Mouse (Mus musculus): ENCODE measurements around the gene Tcf12. TPM values are rescaled to one million over a fixed set of nuclear protein-coding genes. Genes with fewer than 3 reads are reported as not detected.

The Tcf12 gene
- polyA plus RNA-seq, 1 experiment from 2014 or later, result 49.9 TPM

DNA sequence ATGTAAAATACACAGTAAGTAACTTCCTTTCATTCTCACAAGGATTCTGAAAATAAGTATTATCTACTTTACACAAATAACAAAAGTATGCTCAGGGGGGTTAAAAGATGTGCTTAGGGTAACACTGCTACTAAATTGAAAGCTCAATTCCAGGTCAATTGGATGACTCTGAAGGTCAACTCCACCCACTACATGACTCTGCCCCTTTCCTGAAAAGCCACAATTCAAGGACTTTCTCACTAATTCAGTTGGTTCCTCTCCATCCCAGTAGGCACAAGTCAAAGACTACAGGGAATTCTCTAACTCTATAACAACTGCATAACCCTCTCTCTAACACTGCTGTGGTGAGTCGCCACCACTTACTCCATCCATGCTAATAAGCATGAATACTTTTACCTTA, 8.2 kb downstream of the Tcf12 start:
- 100% methylated on average over 1 of the region's 1 CpGs for WGBS (ENCODE audit: missing documents)

GRCm38 (mm10) chr9:72099945-72100685, 11.6 kb downstream of the Tcf12 start:
- peaks cover 89% of the 10 kb centered on the region for H3K79me2 ChIP-seq (ENCODE audit: inconsistent target)
- WGBS (ENCODE audit: missing documents), result 92% methylated on average over 7 of the region's 7 CpGs
- no peak overlapping the region for H3K4me3 ChIP-seq (ENCODE audit: inconsistent target)
- H3K36me3 ChIP-seq (ENCODE audit: inconsistent target), result no peaks in the 10 kb centered on the region
- no peak overlapping the region for H3K27ac ChIP-seq

More for the DNA sequence above, 8.2 kb downstream of the Tcf12 start:
- no peaks in the 10 kb centered on the region for H3K36me3 ChIP-seq (ENCODE audit: inconsistent target)
- H3K27ac ChIP-seq, result no peak overlapping the region
- no peak overlapping the region for H3K4me3 ChIP-seq (ENCODE audit: inconsistent target)
- H3K79me2 ChIP-seq (ENCODE audit: inconsistent target), result peaks cover 94% of the 10 kb centered on the region

DNA sequence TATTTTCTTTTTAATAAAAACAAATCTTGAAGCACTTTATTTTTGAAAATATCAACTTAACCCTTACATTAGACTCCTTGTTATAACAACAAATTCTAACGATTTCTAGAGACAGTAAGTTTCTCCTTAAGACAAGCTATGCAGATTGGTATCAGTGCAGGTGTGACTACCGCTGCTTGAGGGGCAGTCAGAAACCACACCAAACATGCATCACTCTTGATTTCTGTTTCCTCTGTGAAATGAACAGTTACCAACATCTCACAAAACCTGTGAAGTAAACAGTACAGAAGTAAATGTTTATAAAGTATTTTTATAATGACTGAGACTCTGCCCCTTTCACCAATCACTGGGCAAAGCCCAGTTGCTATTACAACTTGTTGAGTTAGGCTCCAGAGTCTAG, 13.6 kb downstream of the Tcf12 start:
- H3K27ac ChIP-seq, result no peak overlapping the region
- WGBS (ENCODE audit: missing documents), result 67% methylated on average over 2 of the region's 2 CpGs
- H3K36me3 ChIP-seq (ENCODE audit: inconsistent target), result no peaks in the 10 kb centered on the region
- H3K79me2 ChIP-seq (ENCODE audit: inconsistent target), result peaks cover 91% of the 10 kb centered on the region
- H3K4me3 ChIP-seq (ENCODE audit: inconsistent target), result no peak overlapping the region

- H3K27ac ChIP-seq, result no peak overlapping the region
- H3K4me3 ChIP-seq (ENCODE audit: inconsistent target), result no peak overlapping the region
- WGBS (ENCODE audit: missing documents), result 36% methylated on average over 2 of the region's 2 CpGs
- H3K36me3 ChIP-seq (ENCODE audit: inconsistent target), result no peaks in the 10 kb centered on the region
- peaks cover 91% of the 10 kb centered on the region for H3K79me2 ChIP-seq (ENCODE audit: inconsistent target)
These were observed 14.6 kb downstream of the Tcf12 start for GRCm38 (mm10) chr9:72097083-72097482.

DNA sequence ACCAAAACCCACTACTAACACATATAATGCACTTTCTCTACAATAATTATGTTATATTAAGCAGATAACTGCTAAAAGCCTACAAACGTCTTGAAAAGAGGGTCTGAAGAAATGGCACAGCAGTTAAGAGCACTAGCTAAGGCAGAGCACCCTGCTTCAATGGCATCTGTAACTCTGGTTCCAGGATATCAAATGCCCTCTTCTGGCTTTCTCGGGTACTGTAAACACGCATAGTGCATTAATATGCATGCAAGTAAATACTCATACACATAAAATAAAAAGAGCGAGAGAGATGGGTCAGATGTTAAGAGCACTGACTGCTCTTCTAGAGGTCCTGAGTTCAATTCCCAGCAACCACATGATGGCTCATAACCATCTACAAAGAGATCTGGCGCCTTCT, 17.0 kb downstream of the Tcf12 start:
- H3K36me3 ChIP-seq (ENCODE audit: inconsistent target), result no peaks in the 10 kb centered on the region
- 91% methylated on average over 5 of the region's 5 CpGs for WGBS (ENCODE audit: missing documents)
- H3K79me2 ChIP-seq (ENCODE audit: inconsistent target), result peaks cover 94% of the 10 kb centered on the region
- H3K27ac ChIP-seq, result no peak overlapping the region
- H3K4me3 ChIP-seq (ENCODE audit: inconsistent target), result no peak overlapping the region

GRCm38 (mm10) chr9:72092191-72092590, 19.5 kb downstream of the Tcf12 start:
- Histone ChIP-seq H3K79me2 (ENCODE audit: inconsistent target) (peaks cover 92% of the 10 kb centered on the region), H3K4me3 (ENCODE audit: inconsistent target) (no peak overlapping the region), H3K27ac (no peak overlapping the region), H3K36me3 (ENCODE audit: inconsistent target) (no peaks in the 10 kb centered on the region)
- 100% methylated on average over 1 of the region's 1 CpGs for WGBS (ENCODE audit: missing documents)

DNA sequence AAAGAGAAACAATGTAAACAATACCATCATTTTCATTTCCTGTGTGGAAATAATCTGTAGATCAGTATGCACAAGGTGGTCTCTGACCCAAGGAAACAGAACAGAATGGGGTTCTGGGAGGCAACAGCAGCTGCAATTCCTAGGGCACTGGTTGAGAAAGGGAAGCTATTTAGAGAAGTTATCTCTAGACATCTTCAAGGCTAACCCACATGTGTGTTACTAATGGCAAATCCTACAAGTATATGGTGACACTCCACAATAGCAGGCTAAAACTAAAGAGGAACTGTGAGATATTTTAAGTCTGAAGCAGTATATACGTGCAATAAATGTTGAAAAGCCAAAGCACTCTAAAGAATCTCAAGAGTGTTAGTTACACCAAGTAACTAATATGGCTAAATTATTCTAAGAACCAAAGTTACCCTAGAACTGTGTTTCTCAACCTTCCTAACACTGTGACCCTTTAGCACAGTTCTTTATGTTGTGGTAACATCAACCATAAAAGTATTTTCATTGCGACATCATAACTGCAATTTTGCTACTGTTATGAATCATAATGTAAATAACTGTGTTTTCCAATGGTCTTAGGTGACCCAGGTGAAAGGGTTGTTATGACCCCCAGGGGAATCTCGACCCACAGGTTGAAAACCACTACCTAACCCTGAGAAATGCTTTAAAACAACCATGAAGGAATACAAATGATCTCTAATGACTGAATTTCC, 22.6 kb downstream of the Tcf12 start:
- no peak overlapping the region for H3K27ac ChIP-seq
- WGBS (ENCODE audit: missing documents), result 29% methylated on average over 3 of the region's 3 CpGs
- H3K79me2 ChIP-seq (ENCODE audit: inconsistent target), result peaks cover 93% of the 10 kb centered on the region
- H3K4me3 ChIP-seq (ENCODE audit: inconsistent target), result no peak overlapping the region
- no peaks in the 10 kb centered on the region for H3K36me3 ChIP-seq (ENCODE audit: inconsistent target)

DNA sequence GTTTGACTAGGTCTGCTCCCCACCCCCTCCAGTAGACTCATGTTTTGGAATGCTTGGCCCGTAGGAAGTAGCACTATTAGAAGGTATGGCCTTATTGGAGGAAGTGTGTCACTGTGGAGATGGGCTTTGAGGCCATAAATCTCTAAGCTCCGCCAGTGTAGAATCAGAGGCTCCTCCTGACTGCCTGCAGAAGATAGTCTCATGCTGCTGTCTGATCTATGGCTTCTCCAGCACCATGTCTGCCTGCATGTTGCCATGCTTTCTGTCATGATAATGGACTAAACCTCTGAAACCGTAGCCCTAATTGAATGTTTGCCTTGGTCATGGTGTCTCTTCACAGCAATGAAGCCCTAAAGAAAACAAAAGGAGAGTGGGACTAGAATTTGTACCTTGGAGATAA, 26.7 kb downstream of the Tcf12 start:
- 82% methylated on average over 3 of the region's 3 CpGs for WGBS (ENCODE audit: missing documents)
- Histone ChIP-seq H3K79me2 (ENCODE audit: inconsistent target) (peaks cover 90% of the 10 kb centered on the region), H3K36me3 (ENCODE audit: inconsistent target) (no peaks in the 10 kb centered on the region), H3K27ac (no peak overlapping the region), H3K4me3 (ENCODE audit: inconsistent target) (no peak overlapping the region)

DNA sequence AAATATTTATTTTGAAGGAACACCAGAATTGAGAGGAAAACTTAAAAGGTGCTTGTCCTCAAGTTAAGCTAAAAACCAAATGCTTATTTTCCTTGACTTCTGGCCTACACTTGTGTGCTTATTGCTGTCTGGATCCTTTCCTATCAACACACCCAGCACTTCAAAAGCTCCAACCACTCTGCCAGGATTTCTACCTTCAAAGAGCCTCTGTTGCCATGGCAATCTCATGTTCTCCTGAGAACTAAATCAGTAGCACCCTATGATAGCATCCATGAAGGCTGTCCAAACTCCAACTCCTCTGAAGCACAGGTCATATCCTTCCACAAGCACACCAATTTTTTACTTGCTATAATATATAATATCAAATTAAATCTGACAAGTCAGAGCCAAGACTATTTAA, 27.5 kb downstream of the Tcf12 start:
- Histone ChIP-seq H3K4me3 (ENCODE audit: inconsistent target) (no peak overlapping the region), H3K36me3 (ENCODE audit: inconsistent target) (no peaks in the 10 kb centered on the region), H3K79me2 (ENCODE audit: inconsistent target) (peaks cover 93% of the 10 kb centered on the region), H3K27ac (no peak overlapping the region)

GRCm38 (mm10) chr9:72076158-72076557, 35.5 kb downstream of the Tcf12 start:
- Histone ChIP-seq H3K79me2 (ENCODE audit: inconsistent target) (peaks cover 93% of the 10 kb centered on the region), H3K36me3 (ENCODE audit: inconsistent target) (no peaks in the 10 kb centered on the region), H3K27ac (no peak overlapping the region), H3K4me3 (ENCODE audit: inconsistent target) (no peak overlapping the region)

DNA sequence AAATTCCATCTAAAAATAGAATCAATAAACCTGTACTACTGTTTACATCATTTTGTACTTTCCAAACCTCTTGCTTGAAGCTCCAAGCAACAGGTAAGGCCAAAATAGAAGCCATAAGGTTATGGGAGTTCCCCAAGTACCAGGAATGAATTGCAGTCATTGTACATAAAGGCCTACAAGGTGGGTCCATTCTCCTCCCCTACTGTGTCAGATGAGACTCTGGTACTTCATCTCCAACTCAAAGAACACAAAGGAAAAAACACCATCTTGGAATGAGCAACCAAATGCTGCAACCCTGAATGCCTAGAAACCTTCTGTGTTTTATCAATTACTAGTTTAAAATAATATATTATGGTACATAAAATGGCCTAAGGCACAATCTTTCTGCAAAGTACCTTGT, 45.5 kb downstream of the Tcf12 start:
- H3K27ac ChIP-seq, result no peak overlapping the region
- peaks cover 37% of the 10 kb centered on the region for H3K79me2 ChIP-seq (ENCODE audit: inconsistent target)
- H3K4me3 ChIP-seq (ENCODE audit: inconsistent target), result no peak overlapping the region
- no peaks in the 10 kb centered on the region for H3K36me3 ChIP-seq (ENCODE audit: inconsistent target)

DNA sequence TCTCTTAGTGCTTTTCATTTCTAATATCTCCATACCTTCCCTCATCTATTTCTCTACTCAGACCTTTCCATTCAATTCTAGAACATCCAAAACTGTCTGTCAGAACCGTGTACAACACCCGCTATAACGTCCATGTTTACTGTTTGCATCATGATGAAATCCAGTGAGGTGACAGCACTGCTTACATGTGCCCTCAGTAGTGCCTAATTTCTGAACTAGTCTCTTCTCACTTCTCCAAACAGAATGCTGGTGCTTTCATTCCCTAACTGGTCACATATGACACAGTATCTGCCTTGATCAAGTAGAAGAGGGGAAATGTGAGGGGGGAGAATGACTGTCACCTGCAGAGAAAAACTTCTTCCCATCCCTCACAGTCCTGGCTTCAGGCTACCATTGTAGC, 58.5 kb downstream of the Tcf12 start:
- Histone ChIP-seq H3K79me2 (ENCODE audit: inconsistent target) (peaks cover 50% of the 10 kb centered on the region; the same call in 1 of the 2 replicates), H3K36me3 (ENCODE audit: inconsistent target) (no peaks in the 10 kb centered on the region), H3K4me3 (ENCODE audit: inconsistent target) (no peak overlapping the region), H3K27ac (no peak overlapping the region)
- 90% methylated on average over 3 of the region's 3 CpGs for WGBS (ENCODE audit: missing documents)

DNA sequence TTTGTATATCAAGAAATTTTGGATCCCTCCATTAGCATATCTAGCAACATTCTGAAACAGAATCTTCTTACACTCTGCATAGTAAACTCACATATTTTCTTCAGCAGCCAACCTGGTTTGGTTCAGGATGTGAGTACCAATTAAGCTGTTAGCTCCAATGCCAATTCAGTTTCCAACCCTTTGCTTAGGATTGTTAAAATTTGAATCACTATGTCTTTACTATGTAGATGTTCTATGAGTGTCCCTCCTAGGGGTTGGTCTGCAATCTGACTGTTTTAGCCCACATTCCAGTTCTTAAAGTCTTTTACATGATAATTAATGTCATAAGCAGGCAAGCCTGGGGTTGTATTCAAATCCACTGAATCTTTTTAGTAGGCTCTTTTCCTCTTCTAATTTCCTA, 71.5 kb downstream of the Tcf12 start:
- Histone ChIP-seq H3K4me3 (ENCODE audit: inconsistent target) (no peak overlapping the region), H3K36me3 (ENCODE audit: inconsistent target) (no peaks in the 10 kb centered on the region), H3K27ac (no peak overlapping the region), H3K79me2 (ENCODE audit: inconsistent target) (peaks cover 8% of the 10 kb centered on the region; the same call in 1 of the 2 replicates)

- 67% methylated on average over 2 of the region's 2 CpGs for WGBS (ENCODE audit: missing documents)
- Histone ChIP-seq H3K4me3 (ENCODE audit: inconsistent target) (no peak overlapping the region), H3K27ac (no peak overlapping the region), H3K36me3 (ENCODE audit: inconsistent target) (no peaks in the 10 kb centered on the region), H3K79me2 (ENCODE audit: inconsistent target) (peaks cover 8% of the 10 kb centered on the region; the same call in 1 of the 2 replicates)
These were observed 72.3 kb downstream of the Tcf12 start for GRCm38 (mm10) chr9:72039369-72039768.

DNA sequence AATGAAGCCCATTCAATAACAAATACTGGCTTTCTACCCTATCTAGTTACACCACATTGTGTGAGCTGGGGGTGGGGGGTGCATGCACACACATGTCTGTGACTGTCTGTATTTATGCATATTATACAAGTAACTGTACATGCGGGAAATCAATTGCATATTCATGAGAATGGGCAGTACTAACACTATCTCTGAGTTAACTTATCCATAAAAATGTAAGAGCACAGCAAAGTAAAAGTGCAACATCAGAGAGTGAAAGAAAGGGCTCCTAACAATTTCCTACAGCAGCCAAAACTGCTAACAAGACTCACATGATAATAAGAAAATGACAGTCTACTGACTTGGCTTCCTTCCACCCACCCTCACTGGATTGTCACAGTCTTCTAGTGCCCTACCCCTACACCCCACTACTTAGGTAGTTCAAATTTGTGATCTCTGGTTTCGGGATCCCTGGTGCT, 74.6 kb downstream of the Tcf12 start:
- H3K27ac ChIP-seq, result no peak overlapping the region
- H3K4me3 ChIP-seq (ENCODE audit: inconsistent target), result no peak overlapping the region

More for the DNA sequence above, 74.6 kb downstream of the Tcf12 start:
- 76% methylated on average over 2 of the region's 2 CpGs for WGBS (ENCODE audit: missing documents)
- Histone ChIP-seq H3K36me3 (ENCODE audit: inconsistent target) (no peaks in the 10 kb centered on the region), H3K79me2 (ENCODE audit: inconsistent target) (peaks cover 21% of the 10 kb centered on the region; the same call in 1 of the 2 replicates)
